Mouse (Mus musculus): ENCODE data around the gene Pycr1.

DNA sequence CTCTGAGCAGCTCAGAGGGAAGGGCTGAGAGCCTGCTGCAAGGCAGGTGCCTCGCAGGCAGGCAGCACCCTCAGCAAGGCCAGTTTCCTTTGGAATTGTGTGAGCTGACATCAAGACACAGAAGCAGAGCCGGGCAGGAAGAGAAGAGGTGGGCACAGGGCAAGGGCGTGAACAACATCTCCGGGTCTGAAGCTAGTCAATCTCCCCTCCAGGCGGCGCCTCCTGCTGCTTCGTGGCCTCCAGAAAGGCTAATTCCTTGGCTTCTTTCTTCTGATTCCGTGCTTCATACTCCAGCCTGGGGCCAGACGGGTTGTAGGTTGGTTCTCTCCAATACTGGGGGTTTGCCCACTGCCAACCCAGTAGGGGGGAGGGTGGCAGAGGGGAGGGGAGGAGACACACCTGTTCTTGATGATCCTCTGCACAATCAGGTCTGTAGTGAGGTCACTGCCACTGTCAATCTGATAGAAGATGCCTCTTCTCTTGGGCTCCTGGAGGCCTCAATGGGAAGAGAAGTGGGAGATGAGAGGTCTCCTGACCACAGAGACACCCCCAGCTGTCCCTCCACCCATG is 33.0 kb downstream of the Pycr1 start:
- TF ChIP-seq CTCF (IDR thresholded peaks at IDR 0.05; ENCODE audit: low read depth, low read length): no peak
- no peak for TF ChIP-seq POLR2A (IDR thresholded peaks at IDR 0.05; ENCODE audit: insufficient read depth, low read length)
- TF ChIP-seq EP300 (IDR thresholded peaks at IDR 0.05; ENCODE audit: insufficient read depth, low read depth, low read length): no peak

Data from ES-Bruce4 (cell line).